Mouse (Mus musculus): ENCODE results near the gene Inafm1.

GRCm38 (mm10) chr7:16294346-16294745 lies 20.9 kb upstream of the Inafm1 start:
- TF ChIP-seq CTCF (IDR thresholded peaks at IDR 0.05; ENCODE audit: borderline replicate concordance, control insufficient read depth, extremely low read depth, insufficient read depth, low read length, poor library complexity) (no peak), POLR2A (IDR thresholded peaks at IDR 0.05; ENCODE audit: control insufficient read depth, extremely low read depth, insufficient read depth, low read length, poor library complexity) (no peak)

Data from thymus, adult 2 months (tissue).